Mouse (Mus musculus) gastrocnemius, adult 8-10 months (tissue): ENCODE measurements at regions not wholly inside any gene's neighbourhood (a gene's known extent, or its start where the extent isn't known, plus 50 kb on each side); places are given as distances from the start of the nearest gene placed in this dataset.

Experiments
- DNase-seq, 2 experiments: peaks; one replicate each; pipeline ENCODE4 v3.0.0; 2022; ENCODE audit warnings: low spot score in 2 of 2

- no peak for DNase-seq
Observed at GRCm38 (mm10) chr4:106040376-106040775, 250.7 kb downstream of the Gm12728 start.

GRCm38 (mm10) chr4:106042456-106042855 lies 252.8 kb downstream of the Gm12728 start:
- DNase-seq = no peak

GRCm38 (mm10) chr4:106043661-106044060 lies 254.0 kb downstream of the Gm12728 start:
- DNase-seq = no peak

- no peak for DNase-seq
Observed at GRCm38 (mm10) chr4:106048053-106048452, 258.4 kb downstream of the Gm12728 start.

- no peak for DNase-seq
Observed at GRCm38 (mm10) chr4:106048797-106049196, 259.1 kb downstream of the Gm12728 start.

- no peak for DNase-seq
Observed at GRCm38 (mm10) chr4:106049880-106050279, 260.2 kb downstream of the Gm12728 start.

- DNase-seq = no peak
Observed at GRCm38 (mm10) chr4:106050297-106050696, 260.6 kb downstream of the Gm12728 start.

- no peak for DNase-seq
Observed at GRCm38 (mm10) chr4:106053496-106053895, 262.5 kb upstream of the Usp24 start.

- no peak for DNase-seq
Observed at GRCm38 (mm10) chr4:106054324-106054723, 261.7 kb upstream of the Usp24 start.

- no peak for DNase-seq
Observed at GRCm38 (mm10) chr4:106062651-106063050, 253.4 kb upstream of the Usp24 start.

- DNase-seq = no peak
Observed at GRCm38 (mm10) chr4:106063851-106064382, 252.1 kb upstream of the Usp24 start.

- no peak for DNase-seq
Observed at GRCm38 (mm10) chr4:106067023-106067422, 249.0 kb upstream of the Usp24 start.

- no peak for DNase-seq
Observed at GRCm38 (mm10) chr4:106083546-106083945, 232.5 kb upstream of the Usp24 start.

GRCm38 (mm10) chr4:106091927-106092675 lies 223.9 kb upstream of the Usp24 start:
- DNase-seq = no peak

GRCm38 (mm10) chr4:106092676-106093070 lies 223.3 kb upstream of the Usp24 start:
- no peak for DNase-seq

GRCm38 (mm10) chr4:106093252-106093651 lies 222.8 kb upstream of the Usp24 start:
- no peak for DNase-seq

GRCm38 (mm10) chr4:106094882-106095556 lies 221.0 kb upstream of the Usp24 start:
- no peak for DNase-seq

- no peak for DNase-seq
Observed at GRCm38 (mm10) chr4:106096130-106096529, 219.9 kb upstream of the Usp24 start.

- DNase-seq = no peak
Observed at GRCm38 (mm10) chr4:106097846-106098245, 218.2 kb upstream of the Usp24 start.

GRCm38 (mm10) chr4:106100211-106101025 lies 215.6 kb upstream of the Usp24 start:
- no peak for DNase-seq

- DNase-seq = no peak
Observed at GRCm38 (mm10) chr4:106101904-106102303, 214.1 kb upstream of the Usp24 start.

GRCm38 (mm10) chr4:106102451-106102977 lies 213.5 kb upstream of the Usp24 start:
- DNase-seq = no peak
